Mouse (Mus musculus) spleen, adult 2 months (tissue): ENCODE data around the gene Ccdc194. TPM values are rescaled to one million over a fixed set of nuclear protein-coding genes. Genes with fewer than 3 reads are reported as not detected.
A peak's percentile ranks its signal among the peaks of the same experiment; 100 is the strongest.

Experiments
- DNase-seq, 2 experiments: peaks; one replicate each; pipeline versions ENCODE4 v3.0.0 to v3.0.0-alpha.2; 2012 to 2021; ENCODE audit warnings: low spot score in 2 of 2, low read depth in 1 of 2
- H3K27ac ChIP-seq: fragments of 200-500 bp; 2 replicates; pipeline ENCODE4 v1.5.1; 2012; ENCODE audit warnings: low read length, inconsistent platforms; ENCODE audit not compliant: insufficient read depth
- H3K27me3 ChIP-seq: fragments of 200-500 bp; 2 replicates; pipeline ENCODE4 v1.6.1; 2012; ENCODE audit warnings: mild to moderate bottlenecking, moderate library complexity, low read length, inconsistent platforms; ENCODE audit not compliant: control insufficient read depth, insufficient read depth
- H3K36me3 ChIP-seq: fragments of 200-500 bp; 2 replicates; pipeline ENCODE4 v1.6.1; 2012; ENCODE audit warnings: mild to moderate bottlenecking, low read length, inconsistent platforms; ENCODE audit not compliant: control insufficient read depth, insufficient read depth
- H3K4me1 ChIP-seq: fragments of 200-500 bp; 2 replicates; pipeline ENCODE4 v1.6.1; 2011; ENCODE audit warnings: inconsistent platforms; ENCODE audit not compliant: control insufficient read depth, insufficient read depth, insufficient read length
- H3K4me3 ChIP-seq: fragments of 200-500 bp; 2 replicates; pipeline ENCODE4 v1.5.1; 2011; ENCODE audit warnings: mild to moderate bottlenecking, inconsistent platforms; ENCODE audit not compliant: insufficient read depth, insufficient read length; ENCODE audit errors: extremely low read depth
- CTCF ChIP-seq: fragments of 200-500 bp; IDR thresholded peaks from 2 replicates; pipeline ENCODE4 v1.5.1; 2011; ENCODE audit warnings: mild to moderate bottlenecking, inconsistent platforms; ENCODE audit not compliant: insufficient read depth, insufficient read length, insufficient replicate concordance; ENCODE audit errors: extremely low read depth
- POLR2A ChIP-seq: fragments of 200-500 bp; IDR thresholded peaks from 2 replicates; pipeline ENCODE4 v1.6.1; 2011; ENCODE audit warnings: low read depth, low read length, inconsistent platforms
- WGBS: fragments of 180-500 bp; shearing (Covaris S2); methylation state at CpG from one replicate; pipeline ENCODE4 v1.1.7; 2018; 5-methylcytosine and 5-hydroxymethylcytosine counted together
- polyA plus RNA-seq: library from polyadenylated mRNA; depleted of rRNA; stranded (reverse); fragments of >200 nt; gene quantifications from 2 replicates; pipeline ENCODE4 v1.2.3, GENCODE M21; 2012; rRNA removed

Gene Ccdc194
- polyA plus RNA-seq: 0.08 and 0.11 TPM in 2 replicates

- peaks cover 5% of the 10 kb centered on the region; the same call in 1 of the 2 replicates for H3K4me1 ChIP-seq
- WGBS: 85% methylated on average over 46 of the region's 46 CpGs
- H3K27ac ChIP-seq: no peak within 1 kb of the TSS
- no peak within 1 kb of the TSS for H3K4me3 ChIP-seq
- no peaks in the 10 kb centered on the region for H3K27me3 ChIP-seq
- DNase-seq: no peak
- TF ChIP-seq POLR2A: no peak
- TF ChIP-seq CTCF: no peak
- no peaks in the 10 kb centered on the region for H3K36me3 ChIP-seq
These were observed at the start of gene Ccdc194 for GRCm38 (mm10) chr8:71525226-71526050. TSS of gene Ccdc194 (minus strand) at chr8:71525711.

- DNase-seq: no peak
- Histone ChIP-seq H3K4me1 (no peaks in the 10 kb centered on the region; the same call in 1 of the 2 replicates), H3K27me3 (no peaks in the 10 kb centered on the region), H3K36me3 (no peaks in the 10 kb centered on the region), H3K4me3 (no peak overlapping the region), H3K27ac (no peak overlapping the region)
- TF ChIP-seq CTCF: no peak
- 86% methylated on average over 1 of the region's 1 CpGs for WGBS
These were observed 49.5 kb upstream of the Ccdc194 start for GRCm38 (mm10) chr8:71575020-71575419.

GRCm38 (mm10) chr8:71574426-71574825, 48.9 kb upstream of the Ccdc194 start:
- Histone ChIP-seq H3K27me3 (no peaks in the 10 kb centered on the region), H3K36me3 (no peaks in the 10 kb centered on the region), H3K4me3 (no peak overlapping the region), H3K4me1 (peaks cover 2% of the 10 kb centered on the region; the same call in 1 of the 2 replicates), H3K27ac (no peak overlapping the region)
- WGBS: 84% methylated on average over 7 of the region's 7 CpGs
- DNase-seq: no peak
- TF ChIP-seq CTCF: no peak
- no peak for TF ChIP-seq POLR2A

- no peaks in the 10 kb centered on the region for H3K27me3 ChIP-seq
- WGBS: 85% methylated on average over 9 of the region's 9 CpGs
- DNase-seq: no peak
- no peak overlapping the region for H3K4me3 ChIP-seq
- TF ChIP-seq POLR2A: no peak
- no peak overlapping the region for H3K27ac ChIP-seq
- H3K4me1 ChIP-seq: peaks cover 2% of the 10 kb centered on the region; the same call in 1 of the 2 replicates
- no peaks in the 10 kb centered on the region for H3K36me3 ChIP-seq
These were observed 47.5 kb upstream of the Ccdc194 start for GRCm38 (mm10) chr8:71572847-71573633.

GRCm38 (mm10) chr8:71572077-71572476, 46.6 kb upstream of the Ccdc194 start:
- DNase-seq: no peak
- 96% methylated on average over 2 of the region's 2 CpGs for WGBS
- no peak overlapping the region for H3K27ac ChIP-seq
- TF ChIP-seq CTCF: no peak
- no peak for TF ChIP-seq POLR2A
- H3K27me3 ChIP-seq: no peaks in the 10 kb centered on the region
- H3K4me1 ChIP-seq: peaks cover 2% of the 10 kb centered on the region; the same call in 1 of the 2 replicates
- H3K4me3 ChIP-seq: no peak overlapping the region
- no peaks in the 10 kb centered on the region for H3K36me3 ChIP-seq

- Histone ChIP-seq H3K36me3 (no peaks in the 10 kb centered on the region), H3K4me3 (peak overlapping the region; percentile 58), H3K27ac (peak overlapping the region; percentile 9; the same call in 1 of the 2 replicates), H3K27me3 (no peaks in the 10 kb centered on the region), H3K4me1 (peaks cover 2% of the 10 kb centered on the region; the same call in 1 of the 2 replicates)
- TF ChIP-seq CTCF (no peak), POLR2A (no peak)
- under 1% methylated on average over 41 of the region's 41 CpGs for WGBS
- peak; percentile 81 to 84 for DNase-seq
These were observed 44.9 kb upstream of the Ccdc194 start for GRCm38 (mm10) chr8:71570291-71570954.
